ENCODE assay signal across 9 mouse cellular contexts in genomic region chr1:125441679-125442078, GRCm38 (mm10). TPM values are rescaled to one million over a fixed set of nuclear protein-coding genes. Genes with fewer than 3 reads are reported as not detected.
A peak's percentile ranks its signal among the peaks of the same experiment; 100 is the strongest.
DNase-seq lines count a peak whose midpoint lies in the region; ATAC-seq and TF ChIP-seq lines count a peak whose summit lies in the region.
"Had no signal": no experiment of that assay in that cellular context is flagged by ENCODE, and none has a peak within 500 bp of the region (broad histone marks: within the 10 kb centered on the region; RNA-seq: fewer than 3 reads in every experiment).

No protein-coding gene starts in this region.

- H3K4me3 ChIP-seq in heart, postnatal 0 days (ENCODE audit: low read depth, low read length) = no peak overlapping the region
- no peak overlapping the region for H3K4me3 ChIP-seq in liver, embryonic 16.5 days (ENCODE audit: low read depth, low read length)
- peak overlapping the region; percentile 36 for H3K4me3 ChIP-seq in spleen, adult 2 months (ENCODE audit: extremely low read depth, insufficient read depth, insufficient read length)
- H3K4me3 ChIP-seq in forebrain, embryonic 12.5 days (replicated peaks) = no peak overlapping the region
- H3K4me3 ChIP-seq: myocyte had no signal

- no peaks in the 10 kb centered on the region for H3K9me3 ChIP-seq in heart, postnatal 0 days (replicated peaks; ENCODE audit: control insufficient read depth, low read length)
- H3K9me3 ChIP-seq in liver, embryonic 16.5 days (replicated peaks; ENCODE audit: control insufficient read depth, low read length) = no peaks in the 10 kb centered on the region
- no peaks in the 10 kb centered on the region for H3K9me3 ChIP-seq in forebrain, embryonic 12.5 days

- no peak for TF ChIP-seq CTCF in heart, postnatal 0 days (IDR thresholded peaks at IDR 0.05; ENCODE audit: low read depth)
- no peak for TF ChIP-seq CTCF in spleen, adult 2 months (IDR thresholded peaks at IDR 0.05; ENCODE audit: extremely low read depth, insufficient read depth, insufficient read length, insufficient replicate concordance)

- peaks cover under 1% of the 10 kb centered on the region; the same call in 1 of the 2 replicates for H3K4me1 ChIP-seq in heart, postnatal 0 days (ENCODE audit: control insufficient read depth, insufficient read depth)
- H3K4me1 ChIP-seq in liver, embryonic 16.5 days (ENCODE audit: control insufficient read depth, low read depth, low read length) = no peaks in the 10 kb centered on the region
- peaks cover 31% of the 10 kb centered on the region; the same call in 1 of the 2 replicates for H3K4me1 ChIP-seq in spleen, adult 2 months (ENCODE audit: control insufficient read depth, insufficient read depth, insufficient read length)
- H3K4me1 ChIP-seq in forebrain, embryonic 12.5 days = no peaks in the 10 kb centered on the region

- ATAC-seq in heart, postnatal 0 days (ENCODE audit: insufficient read depth, low read depth) = no peak
- peak; percentile 81 for ATAC-seq in common myeloid progenitor, adult 5-6 weeks (replicated peaks; ENCODE audit: low read depth, poor library complexity, severe bottlenecking)
- peak; percentile 40; the same call in 1 of the 2 replicates for ATAC-seq in liver, embryonic 16.5 days (ENCODE audit: low read depth)
- no peak for ATAC-seq in forebrain, embryonic 12.5 days (ENCODE audit: low FRiP score)

- 65% methylated on average over 7 of the region's 7 CpGs for WGBS in heart, postnatal 0 days
- WGBS in liver, embryonic 16.5 days (ENCODE audit: insufficient replicate concordance) = 13% methylated on average over 7 of the region's 7 CpGs
- WGBS in spleen, adult 2 months = 11% methylated on average over 7 of the region's 7 CpGs
- WGBS in forebrain, embryonic 12.5 days = 86% methylated on average over 7 of the region's 7 CpGs

- DNase-seq in heart, postnatal 0 days (ENCODE audit: low spot score) = no peak
- DNase-seq in heart, postnatal 4 days = no peak
- peak in 1 of 2 experiments; percentile 64 for DNase-seq in spleen, adult 2 months (ENCODE audit: low read depth in 1 of 2, low spot score in 2 of 2)
- no peak for DNase-seq in adrenal gland, postnatal 4 days (ENCODE audit: low spot score in 2 of 2)
- no peak for DNase-seq in layer of hippocampus, adult 11-12 months (ENCODE audit: low spot score)

- no peak overlapping the region for H3K9ac ChIP-seq in heart, postnatal 0 days (replicated peaks; ENCODE audit: low read depth, low read length)
- H3K9ac ChIP-seq in liver, embryonic 16.5 days (ENCODE audit: low read depth, low read length) = no peak overlapping the region
- no peak overlapping the region for H3K9ac ChIP-seq in forebrain, embryonic 12.5 days

- TF ChIP-seq EP300 in heart, postnatal 0 days (IDR thresholded peaks at IDR 0.05; ENCODE audit: low read depth) = no peak

- no peak overlapping the region for H3K27ac ChIP-seq in heart, postnatal 0 days (ENCODE audit: low read depth)
- H3K27ac ChIP-seq in liver, embryonic 16.5 days (ENCODE audit: low read length) = 0 out of 2 replicates have a peak overlapping the region, but pooled peaks have one; percentile 45
- peak overlapping the region; percentile 97 for H3K27ac ChIP-seq in spleen, adult 2 months (ENCODE audit: insufficient read depth, low read length)
- no peak overlapping the region for H3K27ac ChIP-seq in forebrain, embryonic 12.5 days

- no peak for TF ChIP-seq POLR2A in spleen, adult 2 months (IDR thresholded peaks at IDR 0.05; ENCODE audit: low read depth, low read length)

- no peaks in the 10 kb centered on the region for H3K36me3 ChIP-seq in heart, postnatal 0 days (replicated peaks; ENCODE audit: control insufficient read depth, insufficient read depth, low read length)
- no peaks in the 10 kb centered on the region for H3K36me3 ChIP-seq in liver, embryonic 16.5 days (ENCODE audit: control insufficient read depth, insufficient read depth)
- no peaks in the 10 kb centered on the region for H3K36me3 ChIP-seq in spleen, adult 2 months (ENCODE audit: control insufficient read depth, insufficient read depth, low read length)
- H3K36me3 ChIP-seq in forebrain, embryonic 12.5 days (replicated peaks) = no peaks in the 10 kb centered on the region

- H3K4me2 ChIP-seq in heart, postnatal 0 days (ENCODE audit: low read depth, low read length) = 0 out of 2 replicates have a peak overlapping the region, but pooled peaks have one; percentile 2
- peak overlapping the region; percentile 19; the same call in 1 of the 2 replicates for H3K4me2 ChIP-seq in liver, embryonic 16.5 days (ENCODE audit: low read depth, low read length)
- H3K4me2 ChIP-seq in forebrain, embryonic 12.5 days = no peak overlapping the region

- H3K27me3 ChIP-seq in heart, postnatal 0 days (ENCODE audit: control insufficient read depth, insufficient read depth, low read length) = no peaks in the 10 kb centered on the region
- H3K27me3 ChIP-seq in liver, embryonic 16.5 days (ENCODE audit: control insufficient read depth, insufficient read depth, low read depth, low read length) = no peaks in the 10 kb centered on the region
- no peaks in the 10 kb centered on the region for H3K27me3 ChIP-seq in spleen, adult 2 months (ENCODE audit: control insufficient read depth, insufficient read depth, low read length)
- no peaks in the 10 kb centered on the region for H3K27me3 ChIP-seq in forebrain, embryonic 12.5 days

RNA-seq across cellular contexts. Expression of gene Actr3, which starts 6.2 kb away (rescaled TPM):
- 193 and 208 TPM in 2 replicates for total RNA-seq in heart, postnatal 0 days (2014; rRNA removed; ENCODE audit: low replicate concordance)
- 242 and 287 TPM in 2 replicates for polyA plus RNA-seq in heart, postnatal 0 days (2015; fragmentation: Nextera tagmentation; extraction: Ambion mirVana)
- total RNA-seq in heart, postnatal 4 days (2021) = 100 to 1,000 TPM; 353 to 370 TPM
- total RNA-seq in common myeloid progenitor, adult 5-6 weeks (2017) = 560 and 730 TPM in 2 replicates
- 123 and 126 TPM in 2 replicates for polyA plus RNA-seq in liver, embryonic 16.5 days (2015; fragmentation: Nextera tagmentation; extraction: Ambion mirVana)
- polyA plus RNA-seq in spleen, adult 2 months (2012; rRNA removed) = 80.7 and 89.6 TPM in 2 replicates
- 100 to 1,000 TPM; 172 to 175 TPM for total RNA-seq in adrenal gland, postnatal 4 days (2021)
- 237 and 251 TPM in 2 replicates for polyA plus RNA-seq in forebrain, embryonic 12.5 days (2016; fragmentation: Nextera tagmentation; extraction: Ambion mirVana)

Comparison
In these comparisons a context has a peak if more than half of its experiments do, and no peak if none do; other contexts are left out.
1. ATAC-seq: peak in common myeloid progenitor, adult 5-6 weeks (single experiment) and liver, embryonic 16.5 days (single experiment); none in heart, postnatal 0 days (single experiment) and forebrain, embryonic 12.5 days (single experiment).
2. H3K27ac ChIP-seq: peak in liver, embryonic 16.5 days (single experiment) and spleen, adult 2 months (single experiment); none in heart, postnatal 0 days (single experiment) and forebrain, embryonic 12.5 days (single experiment).